Mouse (Mus musculus) urinary bladder, postnatal 10 days (tissue): ENCODE measurements around the gene Cyp8b1.

Source experiments
- DNase-seq: peaks from one replicate; pipeline ENCODE4 v3.0.0; 2022; ENCODE audit warnings: low spot score

The Cyp8b1 gene

DNA sequence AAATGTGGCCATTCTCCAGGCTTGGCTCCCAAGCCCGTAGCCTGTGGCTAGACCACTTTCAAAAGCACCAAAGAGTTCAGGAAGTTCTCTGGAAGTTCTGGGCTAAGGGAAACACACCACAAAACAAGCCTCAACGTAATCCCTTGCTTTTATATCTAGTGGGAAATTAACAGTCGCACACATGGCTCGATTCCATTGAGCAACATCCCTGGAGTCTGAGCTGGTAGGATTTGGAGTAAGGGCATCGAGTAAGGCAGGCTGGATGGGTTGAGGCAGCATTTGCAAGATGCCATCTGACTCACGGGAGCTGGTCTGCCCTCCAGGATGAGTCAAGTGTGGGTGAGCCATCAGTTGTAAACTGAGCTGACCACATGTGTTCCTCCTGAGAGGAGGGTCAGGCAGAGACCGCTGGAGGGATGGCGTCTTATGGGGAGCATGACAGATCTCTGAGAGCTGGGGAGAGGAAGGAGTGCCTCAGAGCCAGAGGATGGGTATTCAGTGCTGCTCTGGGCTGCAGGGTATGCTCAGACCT lies 1.8 kb downstream of the Cyp8b1 start:
- no peak for DNase-seq

- DNase-seq = no peak
Observed at GRCm38 (mm10) chr9:121912786-121913185, 3.3 kb downstream of the Cyp8b1 start.

- DNase-seq = no peak
Observed at GRCm38 (mm10) chr9:121911196-121911595, 4.9 kb downstream of the Cyp8b1 start.

GRCm38 (mm10) chr9:121909635-121910034 lies 6.5 kb downstream of the Cyp8b1 start:
- DNase-seq = peak; percentile 6

GRCm38 (mm10) chr9:121908321-121908720 lies 7.8 kb downstream of the Cyp8b1 start:
- DNase-seq = peak; percentile 6

DNA sequence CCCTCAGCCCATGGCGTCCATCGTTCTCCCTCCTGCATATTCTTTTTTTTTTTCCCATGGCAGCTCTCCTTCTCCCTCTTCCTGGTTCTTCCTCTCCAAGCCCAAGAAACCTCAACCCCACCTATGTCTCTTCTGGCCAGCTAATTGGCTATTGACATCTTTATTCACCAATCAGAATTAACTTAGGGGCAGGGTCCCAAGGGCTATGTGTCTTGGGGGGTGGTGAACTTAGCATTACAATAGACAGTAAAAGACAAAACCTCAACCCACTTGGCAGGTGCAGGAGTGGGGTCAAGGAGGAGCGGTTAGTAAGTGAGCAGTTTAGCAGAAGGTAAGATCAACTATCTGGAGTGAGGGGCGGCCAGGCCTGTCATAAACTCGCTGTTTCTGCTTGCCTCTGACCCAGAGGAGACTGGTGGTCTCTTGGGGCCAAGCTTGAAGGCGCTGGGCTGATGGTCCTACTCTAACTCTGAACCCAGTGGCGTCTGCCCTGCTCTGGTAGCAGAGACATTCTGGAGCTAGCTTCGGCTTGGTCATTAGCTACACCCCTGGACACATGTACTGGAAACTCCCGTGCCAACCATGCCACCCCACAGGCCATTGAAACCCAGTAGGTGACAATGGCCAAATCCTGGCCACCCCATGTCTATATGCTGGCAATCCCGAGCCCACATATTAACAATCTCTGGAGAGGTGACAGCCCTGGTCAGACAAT lies 8.6 kb downstream of the Cyp8b1 start:
- DNase-seq = no peak

DNA sequence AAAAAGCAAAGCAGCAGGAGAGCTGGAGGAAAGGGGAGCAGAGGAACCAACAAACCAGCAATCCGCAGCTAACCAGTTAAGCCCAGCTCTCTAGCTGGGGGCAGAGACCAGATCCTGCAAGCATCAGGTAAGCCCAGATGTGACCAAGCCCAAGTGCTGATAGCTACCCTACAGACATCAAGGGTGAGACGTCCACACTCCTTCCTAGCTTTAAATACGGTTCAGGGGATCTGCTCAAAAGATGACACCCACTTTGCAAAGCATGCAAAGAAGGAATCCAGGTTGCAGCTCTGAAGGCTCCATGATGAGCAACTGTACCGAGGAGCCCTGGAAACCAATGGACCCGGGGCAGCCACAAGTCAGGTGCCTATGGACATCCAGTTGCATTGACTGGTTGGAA lies 9.6 kb downstream of the Cyp8b1 start:
- DNase-seq = peak; percentile 3

- no peak for DNase-seq
Observed at GRCm38 (mm10) chr9:121905556-121906185, 10.4 kb downstream of the Cyp8b1 start.

GRCm38 (mm10) chr9:121904946-121905345 lies 11.2 kb downstream of the Cyp8b1 start:
- DNase-seq = no peak

DNA sequence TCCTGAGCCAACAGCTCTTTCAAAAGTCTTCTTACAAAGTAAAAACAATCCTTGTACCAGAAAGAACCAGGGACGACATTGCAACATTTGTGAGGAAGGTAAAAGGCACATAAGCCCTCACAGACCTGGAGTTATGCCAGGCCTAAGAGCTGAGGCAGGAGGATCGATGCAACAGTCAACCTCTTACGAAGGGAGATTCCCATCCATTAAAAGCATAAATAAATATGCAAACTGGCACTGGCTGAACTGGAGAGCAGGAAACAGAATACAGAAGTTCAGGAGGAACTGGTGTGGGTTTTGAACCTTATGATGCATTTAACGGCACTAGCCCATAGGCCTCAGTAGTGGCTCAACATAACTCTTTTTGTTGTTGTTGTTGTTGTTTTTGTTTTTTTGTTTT lies 11.8 kb downstream of the Cyp8b1 start:
- DNase-seq = no peak

GRCm38 (mm10) chr9:121903476-121904305 lies 12.4 kb downstream of the Cyp8b1 start:
- DNase-seq = peak; percentile 6

GRCm38 (mm10) chr9:121901710-121902700 lies 14.1 kb downstream of the Cyp8b1 start:
- DNase-seq = peak; percentile 8

- DNase-seq = peak; percentile 7
Observed at GRCm38 (mm10) chr9:121900282-121900855, 15.7 kb downstream of the Cyp8b1 start.

DNA sequence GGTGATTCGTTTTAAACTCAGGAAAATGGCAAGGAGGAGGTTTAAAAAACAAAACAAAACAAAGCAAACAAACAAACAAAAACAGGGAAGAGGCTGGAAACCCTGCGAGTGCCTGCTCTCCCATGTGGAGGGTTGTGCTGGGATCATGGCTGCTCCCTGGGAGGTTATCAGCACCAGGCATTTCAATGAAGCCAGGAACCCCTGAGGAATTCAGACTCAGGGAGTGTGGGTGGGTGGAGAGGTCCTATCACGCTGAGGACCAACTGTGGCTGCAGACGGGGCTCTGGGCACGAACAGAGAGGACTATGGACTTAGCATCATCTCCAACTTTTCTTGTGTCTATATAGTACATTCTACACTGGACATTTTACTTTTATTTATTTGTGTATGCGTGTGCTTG lies 16.8 kb downstream of the Cyp8b1 start:
- DNase-seq = peak; percentile 4

- DNase-seq = peak; percentile 2
Observed at GRCm38 (mm10) chr9:121898245-121898644, 17.9 kb downstream of the Cyp8b1 start, which contains the start of gene Ackr2. TSS of gene Ackr2 (plus strand) at chr9:121898355.

DNA sequence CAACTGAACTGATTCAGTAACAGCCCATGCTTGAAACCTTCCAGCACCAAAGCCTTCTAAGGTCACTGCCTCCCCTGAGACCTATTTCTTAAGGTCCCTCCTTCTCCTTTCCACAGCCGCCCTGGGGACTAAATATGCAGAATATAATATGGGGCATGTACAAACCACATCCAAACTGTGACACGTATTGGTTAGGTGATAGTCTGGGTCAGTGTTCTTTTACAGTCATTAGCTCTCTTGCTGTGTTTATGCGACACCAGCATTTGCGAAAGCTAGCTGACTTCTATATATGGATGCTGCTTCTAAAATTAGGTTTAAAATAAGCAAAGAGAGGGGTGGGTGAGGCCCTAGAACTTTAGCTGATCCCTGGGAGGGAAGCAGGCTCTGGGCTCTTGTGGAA lies 19.3 kb downstream of the Cyp8b1 start:
- no peak for DNase-seq

- DNase-seq = peak; percentile 6
Observed at GRCm38 (mm10) chr9:121895392-121895993, 20.6 kb downstream of the Cyp8b1 start.

DNA sequence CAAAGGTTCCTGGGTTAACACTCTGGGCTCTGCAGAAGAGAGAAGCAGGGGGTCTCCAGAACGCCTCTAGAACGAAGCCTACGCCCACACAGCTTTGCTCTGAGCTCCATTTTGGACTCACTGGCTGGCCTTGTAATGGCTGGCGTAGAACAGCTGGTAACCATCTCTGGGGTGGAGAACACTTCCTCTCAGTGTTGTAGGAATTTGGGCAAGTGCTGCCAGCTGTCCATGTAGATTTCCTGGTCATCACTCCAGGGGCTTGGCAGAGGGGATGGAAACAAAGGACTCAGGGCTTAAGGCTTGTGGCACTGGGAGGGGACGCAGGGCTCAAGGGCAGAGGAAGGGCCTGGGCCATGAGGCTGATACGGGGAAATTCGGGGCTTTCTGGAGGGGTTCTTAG lies 21.7 kb downstream of the Cyp8b1 start:
- DNase-seq = peak; percentile 5

- DNase-seq = no peak
Observed at GRCm38 (mm10) chr9:121892057-121892687, 23.9 kb downstream of the Cyp8b1 start.

DNA sequence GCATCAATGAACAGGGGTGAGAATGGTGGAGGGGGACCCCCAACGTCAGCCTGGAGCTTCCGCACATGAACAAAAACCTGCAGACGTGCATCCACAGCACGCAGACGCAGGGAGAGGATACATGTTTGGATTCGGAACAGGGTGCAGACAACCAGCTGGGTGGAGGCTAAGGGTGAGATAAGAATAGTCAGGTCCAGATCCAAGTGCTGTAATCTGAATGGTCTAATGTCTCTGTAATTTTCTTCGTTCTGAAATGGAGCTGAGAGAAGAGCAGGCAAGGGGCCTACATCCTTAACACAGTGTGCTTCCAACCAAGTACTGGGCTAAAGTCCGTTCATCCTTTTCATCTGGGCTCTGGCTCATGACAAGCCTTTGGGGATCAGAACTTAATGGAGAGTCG lies 24.8 kb downstream of the Cyp8b1 start:
- DNase-seq = no peak
